Mouse (Mus musculus): ENCODE measurements around the gene Gm5148.

The Gm5148 gene

GRCm38 (mm10) chr3:37724171-37724804, at the start of gene Gm5148:
Gene Gm5148 (minus strand): TSS chr3:37724490.
- DNase-seq: peak; percentile 84 to 85

GRCm38 (mm10) chr3:37770951-37771350, 46.7 kb upstream of the Gm5148 start:
- DNase-seq: no peak

GRCm38 (mm10) chr3:37769268-37769756, 45.0 kb upstream of the Gm5148 start:
- peak; percentile 70 to 80 for DNase-seq

- no peak for DNase-seq
Observed at GRCm38 (mm10) chr3:37767147-37768015, 43.1 kb upstream of the Gm5148 start.

GRCm38 (mm10) chr3:37766628-37767027, 42.3 kb upstream of the Gm5148 start:
- no peak for DNase-seq

- no peak for DNase-seq
Observed at GRCm38 (mm10) chr3:37765971-37766370, 41.7 kb upstream of the Gm5148 start.

GRCm38 (mm10) chr3:37765275-37765674, 41.0 kb upstream of the Gm5148 start:
- no peak for DNase-seq

- no peak for DNase-seq
Observed at GRCm38 (mm10) chr3:37762303-37762702, 38.0 kb upstream of the Gm5148 start.

- no peak for DNase-seq
Observed at GRCm38 (mm10) chr3:37761741-37762140, 37.5 kb upstream of the Gm5148 start.

- no peak for DNase-seq
Observed at GRCm38 (mm10) chr3:37760866-37761265, 36.6 kb upstream of the Gm5148 start.

GRCm38 (mm10) chr3:37758611-37759322, 34.5 kb upstream of the Gm5148 start:
- DNase-seq: no peak

GRCm38 (mm10) chr3:37758124-37758523, 33.8 kb upstream of the Gm5148 start:
- peak; percentile 30 to 42 for DNase-seq

- DNase-seq: no peak
Observed at GRCm38 (mm10) chr3:37757613-37758012, 33.3 kb upstream of the Gm5148 start.

- no peak for DNase-seq
Observed at GRCm38 (mm10) chr3:37756005-37756404, 31.7 kb upstream of the Gm5148 start.

- DNase-seq: no peak
Observed at GRCm38 (mm10) chr3:37754639-37755038, 30.3 kb upstream of the Gm5148 start.

GRCm38 (mm10) chr3:37753148-37753547, 28.9 kb upstream of the Gm5148 start:
- no peak for DNase-seq

GRCm38 (mm10) chr3:37748002-37748733, 23.9 kb upstream of the Gm5148 start:
- DNase-seq: no peak

GRCm38 (mm10) chr3:37747258-37748001, 23.1 kb upstream of the Gm5148 start:
- DNase-seq: no peak

GRCm38 (mm10) chr3:37744050-37744449, 19.8 kb upstream of the Gm5148 start:
- DNase-seq: no peak

- no peak for DNase-seq
Observed at GRCm38 (mm10) chr3:37739996-37740395, 15.7 kb upstream of the Gm5148 start.

- DNase-seq: no peak
Observed at GRCm38 (mm10) chr3:37738171-37738950, 14.1 kb upstream of the Gm5148 start.

Data from cerebellum, postnatal 36 days (tissue).